Mouse (Mus musculus) gastrocnemius, postnatal 36 days (tissue): Measurements from ENCODE around the gene Kctd8. TPM values are rescaled to one million over a fixed set of nuclear protein-coding genes. Genes with fewer than 3 reads are reported as not detected.
"Not testable (repeated sequence)": the region's sequence is repeated elsewhere in the genome, so short reads cannot be mapped to it uniquely, and the experiment has no call there.

Experiments used
- DNase-seq, 2 experiments: peaks; one replicate each; pipeline ENCODE4 v3.0.0; 2022
- intact Hi-C: fragments of 180-260 bp; cut with DNase I; formaldehyde crosslinking; loops from one replicate; pipeline ENCODE4 v1.15.1; 2025
- long read RNA-seq, 2 experiments: library from polyadenylated mRNA; stranded (forward); transcript quantifications; one replicate each; pipeline ENCODE4 v2.0.0; 2021
- total RNA-seq, 2 experiments: library from RNA; stranded (reverse); gene quantifications; 2 replicates each; pipeline ENCODE4 v1.2.3; 2021

The Kctd8 gene
- total RNA-seq: not detected
- long read RNA-seq, experiment 1: 0 reads
- long read RNA-seq, experiment 2: 0 reads

DNA sequence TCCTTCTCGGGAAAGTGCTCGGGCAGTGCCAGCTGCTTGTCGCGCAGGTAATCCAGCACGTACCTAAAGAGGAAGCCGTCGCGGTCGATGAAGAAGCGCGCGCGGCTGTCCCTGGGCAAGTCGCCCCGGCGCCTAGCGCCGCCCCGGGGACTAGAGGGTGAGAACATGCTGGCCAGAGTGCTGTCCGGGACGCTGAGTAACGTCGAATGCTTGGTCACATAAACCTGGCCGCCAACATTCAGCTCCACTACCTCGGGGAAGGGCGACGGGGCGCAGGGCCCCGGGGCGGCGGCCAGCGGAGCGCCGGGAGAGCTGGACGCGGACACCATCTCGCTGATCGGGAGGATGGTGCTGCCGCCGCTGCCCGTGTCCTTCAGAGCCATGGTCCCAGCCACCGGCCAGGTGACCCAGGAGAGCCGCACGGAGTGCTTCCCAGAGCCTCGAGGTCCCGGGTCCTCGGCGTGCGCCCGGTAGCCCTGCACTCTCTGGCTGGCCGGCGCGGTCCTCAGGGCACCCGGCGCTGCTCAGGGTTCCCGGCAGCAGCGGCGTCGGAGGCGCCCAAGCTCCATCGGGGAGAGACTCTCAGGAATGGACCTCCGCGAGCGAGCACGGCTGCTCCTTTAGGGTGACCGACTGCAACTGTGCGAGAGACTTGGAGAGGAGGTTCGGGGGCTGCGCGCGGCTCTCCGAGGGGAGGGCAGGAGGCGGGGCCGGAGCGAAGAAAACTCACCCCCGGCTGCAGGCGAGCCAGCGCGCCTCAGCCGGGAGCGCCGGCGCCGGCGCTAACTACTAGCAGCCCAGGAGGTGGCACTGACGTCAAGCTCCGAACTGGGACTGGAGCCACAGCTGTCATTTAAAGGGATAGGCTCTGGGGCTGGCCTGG is at the start of gene Kctd8:
Gene Kctd8, minus strand, starts transcription at position 761 of the 883 bp plus-strand sequence.
- peak in 1 of 2 experiments; percentile 15 for DNase-seq
- intact Hi-C loops: no loop called here

GRCm38 (mm10) chr5:69379072-69379471 is 37.6 kb upstream of the Kctd8 start:
- intact Hi-C loops: no loop called here
- no peak for DNase-seq

DNA sequence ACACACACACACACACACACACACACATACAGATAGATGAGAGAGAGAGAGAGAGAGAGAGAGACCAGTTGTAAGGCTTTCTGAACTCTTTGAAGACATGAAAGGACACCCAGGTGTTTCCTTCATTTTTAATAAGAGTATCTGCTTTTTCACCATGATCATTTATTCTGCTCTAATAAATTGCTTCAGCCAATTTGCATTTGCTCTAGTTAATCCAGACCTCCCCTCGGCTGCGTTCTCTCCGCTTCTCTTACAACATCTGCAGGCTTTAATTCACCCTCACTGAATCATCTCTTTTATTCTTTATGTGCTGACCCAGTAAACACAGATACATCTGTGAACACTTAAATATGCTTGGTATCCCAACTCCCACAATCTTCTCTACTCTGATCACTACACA is 9.1 kb upstream of the Kctd8 start:
- DNase-seq: no peak
- intact Hi-C loops: no loop called here

DNA sequence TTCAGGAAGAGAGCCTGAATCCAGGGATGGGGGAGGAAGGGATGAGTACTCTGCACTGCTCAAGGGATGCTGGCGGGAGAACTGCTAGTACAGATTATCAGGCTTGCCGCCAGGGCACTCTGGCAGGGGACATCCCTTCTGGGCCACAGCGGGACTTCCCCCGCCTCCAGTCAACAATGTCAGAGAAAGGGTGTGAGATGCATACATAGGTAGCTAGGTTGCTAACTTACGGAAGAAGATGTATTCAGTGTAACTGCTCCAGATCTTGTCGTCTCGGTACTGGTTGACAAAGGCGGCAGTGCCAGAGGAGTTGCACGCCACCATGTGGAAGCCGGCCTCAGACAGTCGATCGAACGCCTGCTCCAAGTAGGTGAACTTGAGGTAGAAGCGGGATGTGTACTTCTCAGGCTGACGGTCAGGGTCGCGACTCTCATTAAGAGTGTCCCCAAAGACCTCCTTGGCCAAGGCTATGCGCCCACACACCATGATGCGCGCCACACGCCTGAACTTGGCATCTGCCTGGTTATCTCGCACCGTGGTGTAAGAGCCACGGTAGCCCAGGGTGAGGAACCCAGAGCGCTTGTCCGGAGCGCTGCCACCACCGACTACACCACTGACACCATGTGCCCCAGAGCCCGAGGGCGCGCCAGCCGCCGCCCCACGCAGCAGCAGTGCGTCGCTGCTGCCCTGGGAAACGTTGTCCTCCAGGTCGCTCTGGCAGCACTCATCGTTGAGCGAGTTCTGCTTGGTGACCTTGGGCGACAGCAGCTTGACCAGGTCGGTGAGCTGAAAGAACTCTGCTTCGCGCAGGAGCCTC is 1.2 kb downstream of the Kctd8 start:
- no peak for DNase-seq
- intact Hi-C loops: no loop called here

GRCm38 (mm10) chr5:69339623-69339970 is 1.9 kb downstream of the Kctd8 start:
- intact Hi-C loops: no loop called here
- no peak for DNase-seq

- intact Hi-C loops: no loop called here
- no peak for DNase-seq
Measured at GRCm38 (mm10) chr5:69338916-69339622, 2.4 kb downstream of the Kctd8 start.

DNA sequence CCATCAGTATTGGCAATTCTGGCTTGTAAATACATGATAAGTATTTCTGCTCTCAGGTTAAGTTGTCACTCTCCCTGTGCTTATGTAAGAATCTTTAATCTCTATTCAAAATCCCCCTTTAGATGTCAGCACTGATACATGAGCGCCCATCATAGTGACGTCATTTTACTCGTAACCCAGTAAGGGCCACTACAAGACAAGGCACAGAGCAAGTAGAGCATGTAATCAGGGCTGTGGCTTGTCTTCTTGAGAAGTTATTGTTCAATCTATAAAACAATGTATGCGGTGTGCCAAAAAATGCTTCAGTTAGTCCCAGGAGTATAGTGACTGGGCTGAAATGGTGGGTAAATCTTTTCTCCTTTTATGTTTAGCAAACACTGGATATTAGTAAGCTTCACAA is 13.9 kb downstream of the Kctd8 start:
- intact Hi-C loops: no loop called here
- no peak for DNase-seq

DNA sequence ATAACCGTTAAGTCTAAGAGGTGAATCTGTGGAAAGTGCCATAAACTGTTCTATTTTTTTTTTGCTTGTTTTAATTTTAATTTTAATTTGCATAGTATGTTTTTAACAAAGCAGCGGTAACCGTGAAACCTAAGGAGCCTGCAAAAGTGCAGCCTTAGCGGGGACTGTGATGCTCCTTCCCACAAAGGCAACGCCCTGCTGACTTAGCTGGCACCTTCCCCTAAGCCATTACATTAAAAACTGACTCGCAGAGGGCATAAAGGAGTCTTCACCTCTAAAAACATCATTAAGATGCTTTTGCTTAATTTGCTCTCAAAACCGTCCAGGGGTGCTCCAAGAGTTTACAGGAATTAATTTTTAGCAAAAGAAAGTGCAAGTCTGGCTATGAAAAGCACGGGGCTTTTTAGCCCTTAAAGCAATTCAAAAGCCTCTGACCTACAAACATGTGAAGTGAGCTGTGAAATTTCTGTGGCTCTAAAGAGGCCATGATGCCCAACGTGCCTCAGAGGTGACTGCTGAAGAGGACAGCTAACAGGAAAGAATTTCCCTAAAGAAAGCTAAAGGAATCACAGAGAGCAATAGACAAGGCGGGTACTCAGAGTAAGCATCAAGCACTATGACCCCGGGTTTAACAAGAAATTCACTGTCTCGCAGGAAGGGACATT is 16.8 kb downstream of the Kctd8 start:
- intact Hi-C loops: no loop called here

GRCm38 (mm10) chr5:69312611-69313010 is 28.9 kb downstream of the Kctd8 start:
- DNase-seq: no peak
- intact Hi-C loops: no loop called here

More for the DNA sequence above, 16.8 kb downstream of the Kctd8 start:
- no peak for DNase-seq

DNA sequence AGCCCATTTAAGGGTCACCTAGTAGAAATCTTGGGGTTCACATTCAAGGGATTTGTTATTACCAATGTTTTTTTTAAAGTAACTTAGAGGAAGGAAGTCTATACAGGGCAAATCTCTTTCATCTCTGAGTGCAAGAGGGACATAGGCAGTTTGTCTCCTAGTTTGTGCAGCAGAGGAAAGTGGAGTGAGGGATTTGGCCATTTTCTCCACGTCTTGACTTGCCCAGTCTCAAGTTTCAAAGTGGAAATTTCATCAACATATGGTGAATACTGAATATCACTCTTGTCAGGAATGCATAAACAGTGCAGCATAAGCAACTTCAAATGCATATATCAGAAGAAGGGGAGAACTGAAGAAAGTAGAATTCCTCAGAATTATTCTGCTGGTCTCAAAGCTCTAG is 39.8 kb downstream of the Kctd8 start:
- intact Hi-C loops: no loop called here
- DNase-seq: no peak

- no peak for DNase-seq
- intact Hi-C loops: no loop called here
Measured at GRCm38 (mm10) chr5:69292353-69292752, 49.1 kb downstream of the Kctd8 start.

DNA sequence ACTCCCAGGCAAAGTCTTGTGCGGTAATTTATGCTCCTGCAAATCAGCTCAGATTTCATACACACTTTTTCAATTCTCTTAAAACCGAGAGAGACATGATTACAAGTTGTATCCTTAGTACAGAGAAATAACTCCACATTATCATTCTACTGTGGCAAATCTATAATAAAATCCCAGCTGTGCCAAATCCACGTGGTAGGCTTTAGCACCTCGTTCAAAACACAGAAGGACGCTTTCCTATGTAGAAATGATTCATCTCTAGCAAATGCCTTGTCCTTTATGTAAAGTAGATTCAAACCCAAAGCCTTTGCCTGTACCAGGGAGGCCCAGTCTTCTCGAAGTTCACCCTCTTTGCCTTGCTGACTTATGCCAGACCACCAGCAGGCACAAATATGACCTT is 57.1 kb downstream of the Kctd8 start:
- no peak for DNase-seq
- intact Hi-C loops: no loop called here

GRCm38 (mm10) chr5:69252366-69252765 is 89.1 kb downstream of the Kctd8 start:
- no peak for DNase-seq
- intact Hi-C loops: no loop called here

GRCm38 (mm10) chr5:69241931-69242330 is 99.5 kb downstream of the Kctd8 start:
- DNase-seq: no peak
- intact Hi-C loops: no loop called here

DNA sequence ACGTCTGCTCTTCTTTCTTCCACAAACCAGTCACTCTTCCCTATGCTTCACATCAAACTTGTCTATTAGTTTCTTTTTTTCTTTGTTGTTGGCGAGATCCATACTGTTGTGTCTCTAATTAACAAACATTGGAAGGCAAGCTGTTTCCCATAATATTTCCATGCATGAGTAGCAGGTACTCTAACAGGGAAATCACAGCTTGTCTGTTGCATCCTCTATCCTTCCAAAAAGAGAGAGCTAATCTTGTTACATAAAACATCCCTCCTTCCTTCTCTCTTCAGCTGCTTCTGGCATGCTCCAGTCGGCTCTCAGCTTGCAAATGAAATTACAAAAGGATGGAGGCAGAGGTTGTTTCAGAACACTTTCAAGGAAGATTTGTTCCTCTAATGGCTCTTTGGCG is 107.9 kb downstream of the Kctd8 start:
- DNase-seq: no peak
- intact Hi-C loops: no loop called here

GRCm38 (mm10) chr5:69231649-69232048 is 109.8 kb downstream of the Kctd8 start:
- DNase-seq, intact Hi-C loops: not testable (repeated sequence)

GRCm38 (mm10) chr5:69227147-69227546 is 114.3 kb downstream of the Kctd8 start:
- intact Hi-C loops: no loop called here
- no peak for DNase-seq

DNA sequence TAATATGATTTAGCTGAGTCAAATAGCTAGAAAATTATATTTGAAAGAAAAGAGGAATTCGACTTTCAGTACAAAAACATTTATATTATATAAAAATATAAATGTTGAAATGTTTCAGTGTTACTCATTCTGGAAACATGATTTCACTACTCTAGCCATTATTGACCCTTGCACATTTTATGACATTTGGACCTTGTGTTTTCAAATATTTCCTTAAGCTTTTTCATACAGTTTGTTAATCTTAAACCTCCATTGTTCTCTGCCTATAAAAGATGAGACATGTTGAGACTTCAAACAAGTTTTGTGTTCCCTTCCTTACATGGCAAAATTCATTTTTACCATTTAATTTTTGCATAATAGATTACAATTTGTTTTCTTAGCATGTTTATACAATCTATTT is 118.9 kb downstream of the Kctd8 start:
- intact Hi-C loops: no loop called here
- no peak for DNase-seq

GRCm38 (mm10) chr5:69215216-69215615 is 126.3 kb downstream of the Kctd8 start:
- intact Hi-C loops: no loop called here
- DNase-seq: no peak

- no peak for DNase-seq
- intact Hi-C loops: no loop called here
Measured at GRCm38 (mm10) chr5:69209401-69209800, 132.1 kb downstream of the Kctd8 start.
